Mouse (Mus musculus): Measurements from ENCODE around the gene Zfp428. TPM values are rescaled to one million over a fixed set of nuclear protein-coding genes. Genes with fewer than 3 reads are reported as not detected.

The Zfp428 gene
- total and polyA plus RNA-seq, 3 experiments: 1.7 to 39.9 (median 4.4) TPM

- TF ChIP-seq GATA2 (IDR thresholded peaks at IDR 0.05; ENCODE audit: borderline replicate concordance, low read depth, low read length) (no peak), POLR2AphosphoS5 (IDR thresholded peaks at IDR 0.05; ENCODE audit: insufficient replicate concordance, low read depth, low read length) (no peak), CTCF (IDR thresholded peaks at IDR 0.05; ENCODE audit: low read depth, low read length) (no peak), GATA1 (IDR thresholded peaks at IDR 0.05; ENCODE audit: borderline replicate concordance, low read length) (no peak)
- Histone ChIP-seq H3K9me3 (replicated peaks) (peaks cover 4% of the 10 kb centered on the region; the same call in 1 of the 2 replicates), H3K4me1 (ENCODE audit: insufficient read depth, low read depth, low read length) (peaks cover 31% of the 10 kb centered on the region), H3K4me3 (ENCODE audit: low read depth, low read length) (no peak overlapping the region), H3K36me3 (replicated peaks) (peaks cover 8% of the 10 kb centered on the region), H3K27me3 (ENCODE audit: insufficient read depth, low read length) (peaks cover 30% of the 10 kb centered on the region)
- ATAC-seq (ENCODE audit: extremely low read depth, insufficient number of reproducible peaks, low FRiP score, poor library complexity, severe bottlenecking) (no peak), DNase-seq (ENCODE audit: low spot score) (no peak)
Observed at GRCm38 (mm10) chr7:24501492-24501891, 5.3 kb upstream of the Zfp428 start.

GRCm38 (mm10) chr7:24504004-24504403 is 2.8 kb upstream of the Zfp428 start:
- TF ChIP-seq POLR2AphosphoS5 (IDR thresholded peaks at IDR 0.05; ENCODE audit: insufficient replicate concordance, low read depth, low read length): no peak
- TF ChIP-seq CTCF (IDR thresholded peaks at IDR 0.05; ENCODE audit: low read depth, low read length): no peak
- TF ChIP-seq GATA1 (IDR thresholded peaks at IDR 0.05; ENCODE audit: borderline replicate concordance, low read length): no peak
- TF ChIP-seq TAL1 (conservative IDR thresholded peaks at IDR 0.05; ENCODE audit: low read depth, low read length): no peak
- no peak for TF ChIP-seq GATA2 (IDR thresholded peaks at IDR 0.05; ENCODE audit: borderline replicate concordance, low read depth, low read length)
- no peak for DNase-seq (ENCODE audit: low spot score)
- H3K9me3 ChIP-seq (replicated peaks): peaks cover 4% of the 10 kb centered on the region; the same call in 1 of the 2 replicates
- H3K4me1 ChIP-seq (ENCODE audit: insufficient read depth, low read depth, low read length): peaks cover 47% of the 10 kb centered on the region
- peaks cover 8% of the 10 kb centered on the region for H3K36me3 ChIP-seq (replicated peaks)
- ATAC-seq (ENCODE audit: extremely low read depth, insufficient number of reproducible peaks, low FRiP score, poor library complexity, severe bottlenecking): no peak
- peaks cover 20% of the 10 kb centered on the region for H3K27me3 ChIP-seq (ENCODE audit: insufficient read depth, low read length)
- H3K4me3 ChIP-seq (ENCODE audit: low read depth, low read length): no peak overlapping the region

- H3K9me3 ChIP-seq (replicated peaks): peaks cover 4% of the 10 kb centered on the region; the same call in 1 of the 2 replicates
- no peak for TF ChIP-seq POLR2AphosphoS5 (IDR thresholded peaks at IDR 0.05; ENCODE audit: insufficient replicate concordance, low read depth, low read length)
- no peak for TF ChIP-seq GATA1 (IDR thresholded peaks at IDR 0.05; ENCODE audit: borderline replicate concordance, low read length)
- TF ChIP-seq GATA2 (IDR thresholded peaks at IDR 0.05; ENCODE audit: borderline replicate concordance, low read depth, low read length): no peak
- TF ChIP-seq CTCF (IDR thresholded peaks at IDR 0.05; ENCODE audit: low read depth, low read length): no peak
- no peak for TF ChIP-seq TAL1 (conservative IDR thresholded peaks at IDR 0.05; ENCODE audit: low read depth, low read length)
- H3K4me3 ChIP-seq (ENCODE audit: low read depth, low read length): no peak overlapping the region
- H3K4me1 ChIP-seq (ENCODE audit: insufficient read depth, low read depth, low read length): peaks cover 47% of the 10 kb centered on the region
- ATAC-seq (ENCODE audit: extremely low read depth, insufficient number of reproducible peaks, low FRiP score, poor library complexity, severe bottlenecking): no peak
- DNase-seq (ENCODE audit: low spot score): no peak
- H3K36me3 ChIP-seq (replicated peaks): peaks cover 8% of the 10 kb centered on the region
- peaks cover 14% of the 10 kb centered on the region for H3K27me3 ChIP-seq (ENCODE audit: insufficient read depth, low read length)
Observed at GRCm38 (mm10) chr7:24504868-24505267, 1.9 kb upstream of the Zfp428 start.

GRCm38 (mm10) chr7:24505447-24506064 is 1.2 kb upstream of the Zfp428 start:
- peaks cover 8% of the 10 kb centered on the region; the same call in 1 of the 2 replicates for H3K27me3 ChIP-seq (ENCODE audit: insufficient read depth, low read length)
- TF ChIP-seq GATA1 (IDR thresholded peaks at IDR 0.05; ENCODE audit: borderline replicate concordance, low read length) (no peak), TAL1 (conservative IDR thresholded peaks at IDR 0.05; ENCODE audit: low read depth, low read length) (no peak), GATA2 (IDR thresholded peaks at IDR 0.05; ENCODE audit: borderline replicate concordance, low read depth, low read length) (no peak), POLR2AphosphoS5 (IDR thresholded peaks at IDR 0.05; ENCODE audit: insufficient replicate concordance, low read depth, low read length) (no peak), CTCF (IDR thresholded peaks at IDR 0.05; ENCODE audit: low read depth, low read length) (no peak)
- no peak overlapping the region; the same call in 1 of the 2 replicates for H3K4me3 ChIP-seq (ENCODE audit: low read depth, low read length)
- peaks cover under 1% of the 10 kb centered on the region; the same call in 1 of the 2 replicates for H3K9me3 ChIP-seq (replicated peaks)
- DNase-seq (ENCODE audit: low spot score) (no peak), ATAC-seq (ENCODE audit: extremely low read depth, insufficient number of reproducible peaks, low FRiP score, poor library complexity, severe bottlenecking) (no peak)
- H3K36me3 ChIP-seq (replicated peaks): peaks cover 9% of the 10 kb centered on the region
- H3K4me1 ChIP-seq (ENCODE audit: insufficient read depth, low read depth, low read length): peaks cover 43% of the 10 kb centered on the region

GRCm38 (mm10) chr7:24506065-24506459 is 744 bp upstream of the Zfp428 start:
- Histone ChIP-seq H3K27me3 (ENCODE audit: insufficient read depth, low read length) (peaks cover 6% of the 10 kb centered on the region; the same call in 1 of the 2 replicates), H3K9me3 (replicated peaks) (no peaks in the 10 kb centered on the region), H3K4me3 (ENCODE audit: low read depth, low read length) (peak overlapping the region; percentile 93; the same call in 1 of the 2 replicates), H3K4me1 (ENCODE audit: insufficient read depth, low read depth, low read length) (peaks cover 42% of the 10 kb centered on the region), H3K36me3 (replicated peaks) (peaks cover 14% of the 10 kb centered on the region)
- TF ChIP-seq GATA1 (IDR thresholded peaks at IDR 0.05; ENCODE audit: borderline replicate concordance, low read length): no peak
- no peak for TF ChIP-seq CTCF (IDR thresholded peaks at IDR 0.05; ENCODE audit: low read depth, low read length)
- no peak for TF ChIP-seq TAL1 (conservative IDR thresholded peaks at IDR 0.05; ENCODE audit: low read depth, low read length)
- no peak for TF ChIP-seq POLR2AphosphoS5 (IDR thresholded peaks at IDR 0.05; ENCODE audit: insufficient replicate concordance, low read depth, low read length)
- no peak for TF ChIP-seq GATA2 (IDR thresholded peaks at IDR 0.05; ENCODE audit: borderline replicate concordance, low read depth, low read length)
- DNase-seq (ENCODE audit: low spot score): no peak
- no peak for ATAC-seq (ENCODE audit: extremely low read depth, insufficient number of reproducible peaks, low FRiP score, poor library complexity, severe bottlenecking)

- peak; percentile 16 for DNase-seq (ENCODE audit: low spot score)
- Histone ChIP-seq H3K27me3 (ENCODE audit: insufficient read depth, low read length) (peaks cover 6% of the 10 kb centered on the region; the same call in 1 of the 2 replicates), H3K36me3 (replicated peaks) (peaks cover 18% of the 10 kb centered on the region), H3K9me3 (replicated peaks) (no peaks in the 10 kb centered on the region), H3K4me3 (ENCODE audit: low read depth, low read length) (peak overlapping the region; percentile 93), H3K4me1 (ENCODE audit: insufficient read depth, low read depth, low read length) (peaks cover 40% of the 10 kb centered on the region)
- TF ChIP-seq GATA2 (IDR thresholded peaks at IDR 0.05; ENCODE audit: borderline replicate concordance, low read depth, low read length) (no peak), TAL1 (conservative IDR thresholded peaks at IDR 0.05; ENCODE audit: low read depth, low read length) (no peak), GATA1 (IDR thresholded peaks at IDR 0.05; ENCODE audit: borderline replicate concordance, low read length) (no peak), CTCF (IDR thresholded peaks at IDR 0.05; ENCODE audit: low read depth, low read length) (no peak), POLR2AphosphoS5 (IDR thresholded peaks at IDR 0.05; ENCODE audit: insufficient replicate concordance, low read depth, low read length) (no peak)
- no peak for ATAC-seq (ENCODE audit: extremely low read depth, insufficient number of reproducible peaks, low FRiP score, poor library complexity, severe bottlenecking)
Observed at GRCm38 (mm10) chr7:24506476-24506837, 349 bp upstream of the Zfp428 start.
